Mouse (Mus musculus) hematopoietic stem cell, adult 5-6 weeks (primary cell): ENCODE data around the gene Xpnpep1. TPM values are rescaled to one million over a fixed set of nuclear protein-coding genes. Genes with fewer than 3 reads are reported as not detected.

Source experiments
- ATAC-seq, 2 experiments: fragments of 125-278 bp in 1 of 2; replicated peaks in 1 of 2; 2 replicates each; pipeline ENCODE4 v1.8.0; 2016 to 2017; ENCODE audit warnings: inconsistent platforms in 2 of 2, mild to moderate bottlenecking in 2 of 2, moderate number of reproducible peaks in 2 of 2, low read depth in 1 of 2, moderate TSS enrichment in 1 of 2; ENCODE audit not compliant: low FRiP score in 2 of 2, poor library complexity in 2 of 2, severe bottlenecking in 2 of 2, insufficient read depth in 1 of 2, low TSS enrichment in 1 of 2
- total RNA-seq: library from RNA; stranded (forward); fragments of 172-1452, 232-1000 nt; gene quantifications from 2 replicates; pipeline ENCODE4 v1.2.3, GENCODE M21; 2017

The Xpnpep1 gene
- total RNA-seq, 1 experiment from 2014 or later = 51.9 TPM

DNA sequence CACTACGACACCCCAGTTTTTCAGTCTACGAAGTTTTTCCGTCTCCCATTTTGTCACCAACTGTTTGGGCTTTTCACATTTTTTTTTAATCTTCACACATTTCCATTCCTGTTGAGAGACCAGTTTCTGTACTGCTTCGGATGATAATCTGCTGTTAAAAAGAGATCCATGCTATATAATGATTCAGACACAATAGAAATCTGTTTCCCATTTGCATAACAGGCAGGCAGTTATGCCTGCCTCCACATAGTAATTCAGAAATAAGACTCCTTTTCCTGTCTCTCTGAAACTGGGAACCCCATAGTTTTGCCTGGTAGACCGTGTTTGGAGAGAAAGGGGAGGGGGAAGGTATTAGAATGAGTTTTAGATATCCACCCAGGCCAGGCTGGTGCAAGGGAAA, 31.6 kb upstream of the Xpnpep1 start:
- no peak for ATAC-seq

DNA sequence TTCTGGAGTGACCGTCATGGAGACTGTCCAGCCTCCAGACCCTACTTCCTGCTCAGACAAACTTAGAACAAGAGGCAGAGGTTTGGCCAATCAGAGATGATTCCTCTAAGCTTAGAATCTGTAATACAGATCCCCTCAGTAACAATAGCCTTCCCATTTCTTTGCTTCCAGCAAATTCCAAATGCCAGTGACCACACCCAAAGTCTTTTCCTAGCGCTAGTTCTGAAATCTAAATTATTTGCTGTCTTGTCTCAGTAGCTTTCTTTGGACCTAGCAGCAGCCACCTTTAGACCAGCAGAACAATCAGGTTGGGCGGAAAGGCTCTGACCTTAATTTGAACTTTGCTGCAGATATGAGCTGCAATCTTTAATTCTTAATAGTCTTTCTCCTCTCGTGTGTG, 30.9 kb upstream of the Xpnpep1 start:
- no peak for ATAC-seq

DNA sequence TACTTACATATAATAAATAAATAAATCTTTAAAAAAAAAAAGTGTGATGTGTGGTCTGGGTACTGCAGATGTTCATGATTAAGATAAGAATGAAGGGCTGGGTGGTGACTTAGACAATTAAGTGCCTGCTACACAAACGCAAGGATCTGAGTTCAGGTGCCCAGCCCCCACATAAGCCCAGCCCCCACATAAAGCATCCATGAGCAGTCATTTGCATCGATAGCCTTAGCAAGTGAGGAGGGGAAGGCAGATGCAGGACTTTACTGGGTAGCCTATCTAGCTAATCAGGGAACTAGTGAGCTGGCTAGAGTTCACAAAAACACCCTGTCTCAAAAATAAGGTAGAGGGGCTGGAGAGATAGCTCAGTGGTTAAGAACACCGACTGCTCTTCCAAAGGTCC, 29.4 kb upstream of the Xpnpep1 start:
- ATAC-seq = no peak

DNA sequence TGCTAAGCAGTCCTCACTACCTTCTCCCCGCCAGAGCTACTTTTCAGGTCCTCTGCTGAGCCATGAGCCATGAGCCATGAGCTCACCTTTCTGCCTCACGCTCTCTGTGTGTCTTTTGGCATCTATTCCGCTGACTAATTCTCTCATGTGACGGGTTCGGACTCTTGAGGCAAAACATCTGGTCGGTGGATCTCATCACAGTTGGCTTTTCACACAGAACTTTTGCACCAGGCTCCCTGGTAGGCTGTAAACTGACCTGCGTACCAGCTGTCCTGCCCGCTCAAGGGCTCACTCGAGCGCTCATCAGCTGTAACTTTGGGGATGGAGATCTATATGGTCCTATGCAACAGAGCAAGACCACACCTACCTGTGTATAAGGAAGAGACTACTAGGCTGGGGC, 26.9 kb upstream of the Xpnpep1 start:
- no peak for ATAC-seq

DNA sequence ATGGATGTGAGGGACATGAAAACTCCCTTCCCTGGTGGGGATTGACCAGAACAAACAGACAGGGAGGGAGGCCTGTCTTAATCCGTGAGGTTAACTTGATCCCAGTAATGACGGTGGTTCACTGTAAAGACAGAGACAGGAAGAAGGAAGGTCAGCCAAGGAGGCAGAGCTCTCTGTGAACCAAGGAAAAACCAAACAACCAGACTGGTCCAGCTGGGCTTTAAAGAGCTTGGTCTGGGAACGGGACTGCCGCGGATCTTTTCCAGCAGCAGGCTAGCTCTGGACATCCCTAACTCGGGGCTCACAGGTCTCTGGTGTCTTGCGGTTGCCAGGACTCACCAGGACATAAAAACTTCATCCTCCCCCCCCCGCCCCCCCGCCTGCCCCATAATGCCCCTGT, 26.5 kb upstream of the Xpnpep1 start:
- ATAC-seq = no peak

DNA sequence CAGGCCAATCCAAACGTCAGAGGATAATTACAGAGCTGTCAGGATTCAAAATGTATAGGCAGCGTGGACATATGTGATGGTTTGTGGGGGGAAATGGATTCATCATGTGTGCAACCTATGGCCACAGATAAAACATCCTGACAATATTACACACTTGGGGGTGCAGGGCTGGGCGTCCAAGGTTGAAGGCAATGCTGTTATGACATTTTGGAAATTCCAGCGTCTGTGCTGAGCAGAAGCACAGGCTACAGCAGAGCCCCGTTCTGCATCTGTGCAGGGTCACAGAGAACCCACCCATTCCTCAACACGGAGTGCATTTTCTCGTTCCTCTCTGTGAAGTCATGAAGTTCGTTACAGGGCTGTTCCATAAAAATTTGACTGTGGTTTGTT, 25.0 kb upstream of the Xpnpep1 start:
- no peak for ATAC-seq

DNA sequence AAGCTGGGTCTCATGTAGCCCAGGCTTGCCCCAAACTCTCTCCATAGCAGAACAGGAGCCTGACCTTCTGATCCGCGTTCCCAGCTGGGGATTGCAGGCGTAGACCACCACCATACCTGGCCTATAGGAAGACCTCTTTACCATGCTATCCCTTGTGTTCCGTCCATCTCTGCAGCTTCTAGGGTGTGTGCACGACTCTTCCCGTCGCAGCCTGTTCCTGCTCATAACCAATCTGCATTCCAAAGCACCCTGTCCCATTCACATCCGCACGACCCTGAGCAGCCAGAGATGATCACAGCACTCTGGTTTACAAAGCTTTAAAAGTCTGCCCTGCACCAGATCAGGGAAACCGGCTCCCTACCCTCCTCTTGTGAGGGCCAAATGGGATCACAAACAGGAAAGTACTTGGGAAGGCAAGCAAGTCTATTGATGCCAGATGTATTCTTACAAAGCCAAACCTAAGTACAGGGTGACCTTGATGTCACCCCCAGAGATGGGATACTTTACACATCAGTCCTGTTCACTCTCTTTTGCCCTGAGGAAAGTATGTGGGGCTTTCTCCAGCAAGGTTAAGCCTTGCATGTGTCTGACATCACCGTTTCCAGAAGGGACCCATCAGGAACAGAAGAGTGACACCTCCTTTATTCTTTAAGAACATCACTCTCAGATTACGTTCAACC, 24.4 kb upstream of the Xpnpep1 start:
- no peak for ATAC-seq

DNA sequence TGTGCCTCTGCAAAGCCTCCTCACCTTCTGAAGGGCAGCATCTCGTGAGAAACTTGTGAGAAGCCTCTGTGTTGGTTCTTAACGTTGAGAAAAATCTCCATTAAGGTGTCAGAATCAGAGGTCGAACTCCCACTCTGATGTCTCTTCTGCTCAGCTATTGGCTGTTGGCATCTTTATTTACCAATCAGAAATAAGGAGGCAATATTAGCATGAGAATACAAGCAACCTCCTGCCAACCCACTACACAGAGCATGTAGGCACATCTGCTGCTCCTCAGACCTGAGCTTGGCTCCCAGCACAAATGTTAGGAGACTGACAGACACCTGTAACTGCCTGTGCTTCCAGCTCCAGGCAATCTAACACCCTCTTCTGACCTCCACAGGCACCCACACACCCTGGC, 22.0 kb upstream of the Xpnpep1 start:
- ATAC-seq = no peak

DNA sequence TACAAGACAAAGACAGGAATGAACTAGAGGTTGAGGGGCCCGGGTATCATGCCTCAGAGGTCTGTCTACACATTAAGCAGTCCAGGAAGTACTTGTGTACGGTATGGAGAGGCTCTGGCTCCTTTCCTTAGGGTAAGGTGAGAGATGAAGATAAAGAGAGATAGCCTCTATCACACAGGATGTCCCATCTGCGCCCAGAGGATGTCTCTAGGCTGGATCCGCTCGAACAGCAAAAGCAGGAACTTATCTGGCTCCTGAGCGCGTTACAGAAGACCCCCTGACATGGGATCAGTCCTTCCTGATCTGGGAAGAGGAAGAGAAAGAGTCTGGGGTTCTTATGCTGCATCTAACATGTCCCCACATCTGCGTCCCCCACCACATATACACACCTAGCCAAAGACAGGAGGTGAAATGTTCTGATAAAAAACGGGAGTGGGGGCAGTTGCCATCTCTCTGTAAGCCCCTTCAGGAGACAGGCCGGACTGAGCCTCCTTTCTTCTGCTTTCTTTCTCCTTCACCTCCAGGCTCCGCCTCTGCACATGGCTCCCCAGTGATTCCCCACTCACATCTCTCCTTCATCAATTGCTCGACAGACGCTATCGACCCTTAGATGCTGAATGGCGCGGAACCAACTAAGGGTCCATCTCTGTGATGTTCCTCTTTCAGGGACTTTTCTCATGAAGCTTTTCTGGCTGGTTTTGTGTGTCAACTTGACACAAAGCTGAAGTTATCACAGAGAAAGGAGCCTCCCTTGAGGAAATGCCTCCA, 19.5 kb upstream of the Xpnpep1 start:
- ATAC-seq = peak in 1 of 2 experiments; percentile 39; a peak in 1 of 4 replicates

DNA sequence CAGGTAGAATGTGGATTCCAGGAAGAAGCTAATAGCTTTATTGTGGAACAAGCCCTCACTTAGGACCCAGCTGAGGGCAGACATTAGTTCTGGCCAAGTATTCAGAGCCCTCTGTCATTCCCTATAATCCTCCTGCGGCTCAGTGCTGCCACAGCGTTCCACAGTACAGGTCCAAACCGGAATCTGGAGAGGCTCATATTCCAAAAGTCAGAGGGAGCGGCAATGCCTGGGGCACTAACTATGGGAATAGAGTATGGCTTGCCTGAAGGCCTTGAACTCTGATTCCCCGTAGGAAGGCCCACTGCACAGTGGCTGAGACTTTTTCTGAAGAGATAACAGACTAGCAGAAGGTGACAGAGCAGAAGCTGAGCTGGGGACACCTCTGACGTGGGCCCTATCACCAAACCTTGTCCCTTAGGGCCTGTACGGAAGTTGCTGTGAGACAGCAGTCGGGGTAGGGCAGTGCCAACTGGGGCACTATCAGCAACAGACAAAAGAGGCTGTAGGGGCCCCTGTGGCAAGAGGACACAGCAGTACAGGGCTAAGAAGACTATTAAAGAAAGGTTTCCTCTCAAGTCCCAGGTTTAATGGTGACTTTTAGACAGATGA, 18.8 kb upstream of the Xpnpep1 start:
- ATAC-seq = peak; percentile 32 to 37; a peak in 2 of 4 replicates

DNA sequence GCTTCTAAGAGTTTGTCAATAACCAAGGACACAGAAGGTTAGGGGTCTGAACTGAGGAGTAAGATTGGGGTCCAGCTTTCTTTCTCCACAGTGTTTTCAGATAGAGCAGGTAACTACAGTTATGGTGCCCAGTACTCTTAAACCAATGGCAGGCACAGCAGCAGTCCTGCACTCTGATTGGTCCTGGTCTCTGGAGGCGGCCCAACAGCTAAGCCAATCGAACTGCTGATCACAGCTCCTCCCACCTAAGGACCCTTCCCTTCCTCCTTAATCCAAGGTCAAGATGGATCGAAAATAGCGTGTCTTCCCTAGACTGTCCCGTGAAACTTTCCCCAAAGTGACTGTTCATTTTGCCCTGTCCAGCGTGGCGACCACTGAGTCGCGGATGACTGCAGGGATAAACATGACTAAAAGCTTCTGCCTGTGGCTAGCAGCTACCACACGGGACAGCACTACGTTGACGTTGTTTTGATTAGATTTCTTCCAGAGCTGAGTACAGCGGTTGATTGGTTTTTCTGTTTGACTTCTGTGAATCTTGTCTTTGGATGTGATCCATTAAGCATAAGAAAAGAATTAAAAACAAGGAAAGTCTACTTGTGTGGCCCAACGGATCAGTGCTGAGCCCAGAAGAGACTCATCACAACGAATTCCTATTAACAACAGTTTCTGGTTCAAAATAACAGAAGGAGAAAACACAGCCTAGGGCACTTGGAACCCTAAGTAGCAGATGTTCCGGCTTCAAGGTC, 18.1 kb upstream of the Xpnpep1 start:
- ATAC-seq = no peak

DNA sequence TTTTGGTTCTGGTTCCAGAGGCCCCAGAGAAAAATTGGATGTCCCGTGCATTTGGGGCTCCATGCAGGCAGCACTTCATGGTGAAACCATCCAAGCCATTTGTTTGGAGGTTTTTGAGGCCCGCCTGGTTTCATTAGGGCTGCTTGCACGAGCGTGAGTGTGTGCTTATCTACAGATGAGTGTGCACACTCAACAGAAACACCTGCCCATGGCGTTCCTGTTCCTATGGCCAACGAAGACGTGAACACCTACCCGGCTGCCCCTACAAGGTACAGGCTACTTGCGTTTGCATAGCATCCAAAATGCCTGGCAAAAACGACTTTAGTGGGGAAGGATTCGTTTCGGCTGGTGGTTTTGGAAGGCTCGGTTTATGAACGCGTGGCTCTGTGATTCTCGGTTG, 13.3 kb upstream of the Xpnpep1 start:
- ATAC-seq = no peak

DNA sequence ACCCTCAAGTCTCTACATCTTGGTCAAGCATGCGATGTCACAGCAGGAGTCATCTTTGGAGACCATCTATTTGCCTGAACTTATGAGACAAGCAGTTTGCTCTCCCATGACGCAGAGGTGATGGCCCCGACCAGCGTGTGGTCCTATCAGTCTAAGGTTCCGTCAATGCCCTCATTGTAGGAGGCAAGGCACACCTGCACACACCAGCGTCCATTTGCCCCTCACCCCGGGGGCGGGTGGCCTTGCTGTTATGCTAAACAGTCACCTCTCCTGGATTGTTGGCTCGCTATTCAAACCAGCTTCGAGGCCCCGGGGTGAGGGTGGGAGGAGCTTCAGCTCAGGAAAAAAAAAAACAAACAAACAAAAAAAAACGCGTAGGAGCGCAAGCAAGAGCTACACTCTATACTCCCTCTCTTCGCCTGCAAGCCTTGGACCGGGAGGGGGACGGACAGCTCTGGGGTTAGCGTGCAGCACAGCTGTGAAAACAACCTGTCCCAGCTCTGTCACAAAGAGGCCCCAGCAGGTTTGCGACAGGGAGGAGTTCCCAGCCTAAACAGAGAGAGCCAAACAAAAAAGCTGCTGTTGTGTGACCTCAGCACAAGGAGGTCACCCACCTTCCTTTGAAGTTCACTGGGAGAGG, 12.1 kb upstream of the Xpnpep1 start:
- ATAC-seq = no peak

DNA sequence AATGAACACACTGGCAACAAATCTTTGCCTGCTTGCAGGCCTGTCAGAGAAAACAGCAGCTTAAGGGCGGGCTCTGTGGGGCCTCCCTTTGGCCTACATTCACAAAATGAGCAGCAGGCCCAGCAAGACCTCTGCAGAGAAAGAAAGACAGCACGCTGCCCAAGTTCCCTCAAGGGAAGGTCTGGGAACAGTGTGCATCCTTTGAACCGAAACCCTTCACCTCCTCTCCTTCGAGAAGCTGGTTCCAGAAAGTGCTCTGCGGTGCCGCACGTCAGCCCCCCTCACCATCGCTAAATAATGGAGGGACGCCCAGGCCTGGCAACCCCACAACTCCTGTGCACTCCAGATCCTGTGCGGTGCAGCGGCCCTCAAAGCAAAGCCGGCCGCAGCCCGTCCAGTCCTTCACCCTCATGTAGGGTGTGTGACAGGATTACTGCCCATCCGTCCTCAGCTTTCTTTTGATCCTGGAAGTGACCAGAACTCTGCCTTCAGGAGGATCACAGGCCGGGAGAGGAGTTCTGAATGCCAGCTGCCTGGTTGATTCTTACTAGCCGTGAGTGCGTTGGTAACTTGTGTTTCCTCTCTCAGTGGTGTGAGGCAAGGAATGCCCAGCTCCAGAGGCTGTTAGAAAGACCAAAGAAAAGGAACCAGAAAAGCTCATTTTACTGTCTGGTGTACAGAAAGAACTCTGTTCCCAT, 11.4 kb upstream of the Xpnpep1 start:
- ATAC-seq = no peak

DNA sequence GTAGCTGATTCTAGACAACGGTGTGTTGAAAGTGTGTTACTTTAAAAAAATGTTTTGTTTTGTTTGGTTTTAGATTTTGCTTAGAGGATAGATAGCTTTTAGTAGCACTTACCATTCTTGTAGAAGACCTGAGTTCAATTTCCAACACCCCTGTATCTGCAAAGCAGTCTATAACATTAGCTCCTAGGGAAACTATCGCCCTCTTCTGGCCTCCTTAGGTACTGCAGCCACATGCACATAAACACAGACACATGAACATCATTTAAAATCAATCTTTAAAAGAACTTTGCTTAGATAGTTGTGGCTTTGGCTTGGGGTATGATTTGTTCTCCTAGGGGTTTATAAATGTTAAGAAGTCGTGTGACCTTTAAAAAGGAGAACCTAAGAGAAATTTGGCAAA, 10.1 kb upstream of the Xpnpep1 start:
- no peak for ATAC-seq

DNA sequence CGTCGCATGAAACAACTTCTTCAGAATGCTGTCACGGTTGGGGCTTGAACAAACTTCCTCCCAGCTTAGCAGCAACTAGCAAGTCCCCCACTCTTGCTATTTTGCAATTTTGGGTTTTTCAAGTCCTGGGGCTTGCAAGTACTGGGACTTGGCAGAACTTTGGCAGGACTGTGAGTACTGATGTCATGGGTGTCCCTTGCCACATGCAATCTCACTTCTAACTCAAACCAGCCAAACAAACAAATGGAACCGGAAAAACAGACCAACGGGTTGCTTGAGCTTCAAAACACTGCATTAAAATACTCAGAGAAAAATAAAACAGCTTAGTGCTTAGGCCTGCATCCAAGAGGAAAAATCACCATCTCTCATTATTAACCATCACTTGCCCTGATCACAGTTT, 7.2 kb upstream of the Xpnpep1 start:
- ATAC-seq = no peak
